Mouse (Mus musculus): ENCODE measurements at regions not wholly inside any gene's neighbourhood (a gene's known extent, or its start where the extent isn't known, plus 50 kb on each side); places are given as distances from the start of the nearest gene placed in this dataset.

- TF ChIP-seq POLR2A (IDR thresholded peaks at IDR 0.05; ENCODE audit: insufficient read depth, low read depth, low read length): no peak
- no peak for TF ChIP-seq CTCF (IDR thresholded peaks at IDR 0.05; ENCODE audit: insufficient read depth, low read depth, low read length)
Measured at GRCm38 (mm10) chr6:147922506-147922905, 124.6 kb upstream of the Far2 start.
